Mouse (Mus musculus) activated CD4-positive, CD25-positive, alpha-beta regulatory T cell, adult 4 months (primary cell): Measurements from ENCODE around the gene Fndc5. TPM values are rescaled to one million over a fixed set of nuclear protein-coding genes. Genes with fewer than 3 reads are reported as not detected.

ENCODE experiments used
- ATAC-seq: one replicate; pipeline ENCODE4 v1.8.0; 2017
- polyA plus RNA-seq, 2 experiments: library from polyadenylated mRNA; unstranded; fragments of 100-300 nt; shearing (Covaris generic); gene quantifications; one replicate each; pipeline ENCODE4 v1.2.1; 2017

Fndc5 gene
- polyA plus RNA-seq, 2 experiments from 2014 or later: 0.28 to 0.56 TPM

DNA sequence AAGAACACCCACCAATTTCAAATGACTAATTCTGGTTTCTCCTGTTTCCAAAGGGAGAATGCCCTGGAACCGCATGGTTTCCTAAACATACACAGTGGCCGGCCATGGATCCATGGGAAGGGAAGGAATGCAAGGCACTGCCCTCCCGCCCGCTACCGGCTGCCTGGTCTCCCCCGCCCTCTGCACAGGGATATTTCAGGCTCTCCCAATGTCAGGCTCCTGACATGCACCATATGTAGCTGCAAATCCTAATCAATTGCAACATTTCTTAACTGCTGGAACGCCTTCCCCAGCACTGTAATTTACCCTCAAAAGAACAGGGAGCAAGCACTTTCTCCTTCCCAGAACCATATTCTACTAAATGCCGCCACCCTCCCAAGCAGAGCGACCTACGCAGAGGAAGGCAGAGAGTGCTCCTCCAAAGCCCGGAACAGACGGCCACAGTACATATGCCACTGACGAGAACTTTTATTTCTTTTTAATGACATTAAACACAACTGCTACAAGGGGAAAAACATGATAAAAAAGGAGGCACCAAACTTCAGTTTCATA lies 10.8 kb downstream of the Fndc5 start:
- no peak for ATAC-seq

DNA sequence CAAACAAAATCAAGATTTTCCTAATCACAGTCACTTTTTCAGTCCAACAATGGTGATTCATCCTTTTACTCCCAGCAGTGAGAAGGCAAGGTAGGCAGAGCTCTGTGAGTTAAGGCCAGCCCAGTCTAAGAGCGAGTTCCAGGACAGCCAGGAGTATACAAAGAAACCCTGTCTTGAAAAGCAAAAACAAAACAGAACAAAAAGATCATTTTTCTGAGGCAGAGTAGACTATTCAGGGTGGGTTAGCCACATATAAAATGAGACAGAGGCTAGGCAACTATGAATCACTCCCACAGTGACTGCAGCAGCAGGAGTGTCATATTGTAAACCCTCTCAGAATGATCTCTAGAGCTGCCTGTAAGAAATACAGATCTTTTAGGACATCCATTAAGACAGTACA lies 12.5 kb downstream of the Fndc5 start:
- no peak for ATAC-seq

GRCm38 (mm10) chr4:129151276-129151811 lies 14.5 kb downstream of the Fndc5 start:
- ATAC-seq: no peak

DNA sequence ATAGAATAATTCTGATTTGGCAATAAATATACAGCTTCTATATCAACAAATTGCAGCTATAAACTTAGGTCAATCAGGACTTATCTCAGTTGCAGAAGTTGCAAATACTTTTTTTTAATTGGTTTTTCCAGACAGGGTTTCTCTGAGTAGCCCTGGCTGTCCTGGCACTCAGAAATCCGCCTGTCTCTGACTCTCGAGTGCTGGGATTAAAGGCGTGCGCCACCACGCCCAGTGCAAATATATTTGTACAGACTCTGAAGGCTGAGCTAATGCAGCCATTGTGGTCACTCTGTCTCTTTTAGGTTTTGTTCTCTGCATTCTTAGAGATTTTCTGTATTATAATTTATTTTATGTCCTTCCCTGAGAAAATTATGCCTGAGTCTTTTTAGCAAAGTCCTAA lies 20.7 kb downstream of the Fndc5 start:
- ATAC-seq: no peak

DNA sequence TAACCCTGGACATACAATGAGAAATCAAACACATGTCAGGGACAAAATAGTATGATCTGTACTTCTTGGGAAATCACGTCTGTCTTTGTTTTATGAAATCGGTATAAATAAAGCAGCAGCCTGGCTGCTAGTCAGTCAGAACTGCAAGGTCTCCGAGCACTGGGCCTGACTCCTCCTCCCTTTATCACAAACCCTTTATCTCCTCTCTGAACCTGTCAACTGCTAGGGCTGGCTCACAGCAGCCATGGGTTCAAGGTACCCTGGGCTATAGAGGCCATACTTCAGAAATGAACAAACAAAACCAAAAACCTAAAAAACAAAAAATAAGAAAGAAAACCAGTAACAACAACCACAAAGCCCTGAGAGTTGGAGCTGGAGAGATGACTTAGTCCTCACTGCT lies 21.8 kb downstream of the Fndc5 start:
- ATAC-seq: no peak

DNA sequence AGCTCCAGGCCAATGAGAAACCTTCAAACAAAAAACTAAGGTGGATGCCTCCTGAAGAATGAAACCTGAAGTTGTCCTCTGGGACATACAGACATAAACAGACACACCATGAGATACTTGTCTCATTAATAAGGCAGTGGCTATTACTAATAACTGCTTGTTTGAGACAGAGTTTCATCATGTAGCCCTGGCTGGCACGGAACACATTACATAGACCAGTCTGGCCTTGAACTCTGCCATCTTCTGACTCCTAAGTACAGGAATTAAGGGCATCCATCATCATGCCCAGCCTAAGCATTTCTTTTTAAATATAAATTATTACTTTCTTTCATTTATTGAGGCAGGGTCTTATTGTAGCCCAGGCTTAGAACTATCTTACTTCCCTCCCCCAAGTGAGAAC lies 24.3 kb downstream of the Fndc5 start:
- ATAC-seq: no peak

- no peak for ATAC-seq
Measured at GRCm38 (mm10) chr4:129161581-129162255, 24.9 kb downstream of the Fndc5 start.

DNA sequence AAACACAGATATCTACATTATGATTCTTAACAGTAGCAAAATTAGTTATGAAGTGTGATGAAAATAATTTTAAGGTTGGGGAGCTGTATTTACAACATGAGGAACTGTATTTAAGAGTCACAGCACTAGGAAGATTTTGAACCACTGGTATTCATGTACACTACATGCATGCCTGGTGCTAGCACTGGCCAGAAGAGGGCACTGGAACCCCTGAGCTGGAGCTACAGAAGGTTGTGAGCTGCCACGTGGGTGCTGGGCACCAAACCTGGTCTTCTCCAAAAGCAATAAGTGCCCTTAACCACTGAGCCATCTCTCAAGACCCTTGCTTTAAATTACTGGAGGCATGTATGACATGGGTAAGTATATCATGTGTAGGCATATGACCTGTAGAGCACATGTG lies 35.7 kb downstream of the Fndc5 start:
- ATAC-seq: no peak

- no peak for ATAC-seq
Measured at GRCm38 (mm10) chr4:129179560-129179959, 42.8 kb downstream of the Fndc5 start.

- ATAC-seq: no peak
Measured at GRCm38 (mm10) chr4:129188041-129188659, 51.4 kb downstream of the Fndc5 start.

DNA sequence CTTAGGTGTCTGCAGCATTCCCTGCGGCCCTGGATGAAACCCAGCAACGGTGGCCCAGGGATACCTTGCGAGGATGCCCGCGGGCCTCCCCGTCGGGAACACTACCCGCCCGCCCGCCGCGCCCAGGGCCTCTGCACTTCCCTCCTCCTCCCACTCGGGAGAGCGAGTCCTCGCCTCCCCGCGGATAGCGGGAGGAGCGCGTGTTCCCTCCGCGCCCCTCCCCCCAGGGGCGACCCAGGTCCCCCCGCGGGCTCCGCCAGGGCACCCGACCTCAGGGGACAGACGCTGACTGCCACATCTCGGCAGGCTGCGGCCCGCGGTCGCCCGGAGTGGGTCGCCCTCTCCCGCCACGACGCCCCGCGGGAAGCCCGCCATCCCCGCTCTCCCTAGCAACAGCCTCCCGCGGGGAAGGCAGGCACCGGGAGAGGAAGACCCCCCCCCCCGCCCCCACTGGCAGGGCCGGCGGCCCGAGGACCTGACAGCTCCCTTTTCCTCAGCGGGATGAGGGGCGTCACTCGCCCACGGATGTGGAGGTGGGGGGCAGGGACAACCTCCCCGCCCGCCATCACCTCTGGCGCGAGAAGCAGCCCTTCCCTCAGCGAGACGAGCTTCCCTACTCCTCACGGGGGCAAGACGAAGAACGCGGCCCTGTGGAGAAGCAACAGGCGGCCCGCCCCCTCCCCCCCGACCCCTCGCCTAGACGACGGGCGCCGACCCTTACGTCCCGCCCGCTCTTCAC lies 52.2 kb downstream of the Fndc5 start:
- peak; percentile 4 for ATAC-seq

- peak; percentile 92 for ATAC-seq
Measured at GRCm38 (mm10) chr4:129189542-129190519, 53.0 kb downstream of the Fndc5 start, which contains the start of the genes S100pbp and Yars. Gene S100pbp, minus strand, starts transcription at chr4:129189727. Gene Yars, plus strand, starts transcription at chr4:129189760.

DNA sequence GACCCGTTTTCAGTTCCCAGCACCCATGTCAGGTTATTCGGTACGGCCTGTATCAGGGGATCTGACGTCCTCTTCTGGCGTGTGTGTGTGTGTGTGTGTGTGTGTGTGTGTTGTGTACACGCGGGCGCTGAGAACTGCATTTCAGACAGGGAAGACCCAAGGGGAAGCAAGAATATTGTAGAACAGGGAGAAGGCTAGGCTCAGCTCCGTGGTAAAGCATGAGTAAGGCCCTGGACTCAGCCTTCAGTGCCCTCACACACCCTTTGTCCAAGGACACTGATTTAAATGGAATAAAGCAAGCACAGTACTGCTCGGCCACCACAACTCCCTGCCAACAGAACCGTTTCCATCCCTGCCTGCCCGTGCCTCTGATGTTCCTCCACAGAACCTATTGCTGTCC lies 53.7 kb downstream of the Fndc5 start:
- ATAC-seq: no peak

GRCm38 (mm10) chr4:129191691-129192090 lies 54.9 kb downstream of the Fndc5 start:
- no peak for ATAC-seq

Other genes starting within 250 kb of the Fndc5 start
- gene Azin2, start 174.6 kb upstream of the Fndc5 start, polyA plus RNA-seq: under 1 TPM in 1 of 2 experiments, not detected in 1; 0.34 TPM
- gene Ak2, start 145.0 kb upstream of the Fndc5 start, polyA plus RNA-seq: 100 to 1,000 TPM in 1 of 2 experiments, 10 to 100 TPM in 1; 62.4 to 108 TPM
- 10 to 100 TPM; 18.9 TPM for gene Rnf19b, start 78.7 kb upstream of the Fndc5 start, polyA plus RNA-seq
- gene Tmem54, start 31.5 kb upstream of the Fndc5 start, polyA plus RNA-seq: not detected
- not detected for gene Hpca, start 15.0 kb upstream of the Fndc5 start, polyA plus RNA-seq
- 10 to 100 TPM; 24.4 to 26.3 TPM for gene S100pbp, start 52.7 kb downstream of the Fndc5 start, polyA plus RNA-seq
- 10 to 100 TPM; 26.3 to 28.5 TPM for gene Yars, start 52.8 kb downstream of the Fndc5 start, polyA plus RNA-seq
- gene C77080, start 124.4 kb downstream of the Fndc5 start, polyA plus RNA-seq: under 1 TPM; 0.20 TPM
- under 1 TPM; 0.46 to 0.48 TPM for gene Sync, start 150.6 kb downstream of the Fndc5 start, polyA plus RNA-seq
- 100 to 1,000 TPM; 309 to 413 TPM for gene Rbbp4, start 198.4 kb downstream of the Fndc5 start, polyA plus RNA-seq
- gene Zbtb8os, start 198.7 kb downstream of the Fndc5 start, polyA plus RNA-seq: 100 to 1,000 TPM; 117 TPM
- gene Zbtb8a, start 241.1 kb downstream of the Fndc5 start, polyA plus RNA-seq: 1 to 10 TPM; 4.4 to 5.3 TPM